Mouse (Mus musculus) cerebellum, adult 18-20 months (tissue): Measurements from ENCODE around the gene Osbpl10.

ENCODE experiments used
- DNase-seq, 2 experiments: peaks; one replicate each; pipeline ENCODE4 v3.0.0; 2021

The Osbpl10 gene

DNA sequence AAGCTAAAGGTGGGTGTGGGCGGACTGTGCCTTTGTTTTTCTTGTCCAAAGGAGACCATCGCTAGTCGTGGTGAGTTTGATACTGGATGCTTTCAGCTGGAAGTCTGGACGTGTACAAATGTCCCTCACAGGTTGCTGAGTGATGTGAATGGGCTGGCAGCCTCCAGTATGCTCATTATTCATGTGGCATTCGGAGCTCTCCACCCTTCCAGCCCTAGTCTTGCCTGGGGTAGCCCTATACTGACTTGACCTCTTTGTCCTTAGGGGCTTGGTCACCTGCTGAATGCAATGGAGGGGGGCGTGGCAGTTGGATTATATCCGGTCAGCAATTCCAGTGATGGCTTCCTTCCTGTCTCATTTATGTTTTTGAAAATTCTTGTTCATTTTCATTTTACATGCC lies 56.4 kb downstream of the Osbpl10 start:
- DNase-seq: no peak

DNA sequence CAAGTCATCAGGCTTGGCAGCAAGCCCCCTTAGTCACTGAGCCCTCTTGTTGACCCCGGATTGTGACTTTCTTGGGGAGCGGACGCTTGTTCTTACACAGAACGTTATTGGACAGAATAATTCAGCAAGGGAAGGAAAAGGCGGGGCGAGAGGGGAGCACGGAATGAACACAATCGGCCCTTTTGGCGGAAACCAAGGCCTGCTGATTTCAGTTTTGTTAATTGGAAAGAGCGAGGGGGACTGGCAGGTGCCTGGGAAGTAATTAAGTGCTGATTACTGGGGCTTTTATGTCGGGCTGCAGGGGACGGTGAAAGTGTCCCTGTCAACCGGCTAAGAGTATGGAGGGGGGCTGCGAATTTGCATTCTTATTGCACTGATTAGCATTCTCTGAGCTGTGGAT lies 59.8 kb downstream of the Osbpl10 start:
- DNase-seq: no peak

DNA sequence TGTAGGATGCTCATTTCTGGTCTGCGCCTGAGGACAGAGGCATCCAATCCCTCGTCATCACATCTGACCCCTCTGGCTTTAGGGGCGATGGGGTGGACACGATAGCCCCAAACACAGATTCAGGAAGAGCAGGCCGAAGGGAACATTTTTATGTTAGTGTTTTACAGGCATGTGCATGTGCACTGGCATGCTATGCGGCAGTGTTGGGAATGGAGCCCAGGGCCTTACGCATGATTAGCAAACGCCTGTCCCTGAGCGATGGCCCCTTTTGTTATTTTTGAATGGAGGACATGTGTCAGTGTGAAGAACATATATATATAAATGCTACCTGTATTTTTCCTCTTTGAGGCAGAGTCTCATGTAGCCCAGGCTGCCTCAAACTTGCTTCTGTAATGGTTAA lies 60.3 kb downstream of the Osbpl10 start:
- no peak for DNase-seq

- no peak for DNase-seq
These were observed 60.9 kb downstream of the Osbpl10 start for GRCm38 (mm10) chr9:115039245-115039644.

- no peak for DNase-seq
These were observed 64.2 kb downstream of the Osbpl10 start for GRCm38 (mm10) chr9:115042571-115042970.

DNA sequence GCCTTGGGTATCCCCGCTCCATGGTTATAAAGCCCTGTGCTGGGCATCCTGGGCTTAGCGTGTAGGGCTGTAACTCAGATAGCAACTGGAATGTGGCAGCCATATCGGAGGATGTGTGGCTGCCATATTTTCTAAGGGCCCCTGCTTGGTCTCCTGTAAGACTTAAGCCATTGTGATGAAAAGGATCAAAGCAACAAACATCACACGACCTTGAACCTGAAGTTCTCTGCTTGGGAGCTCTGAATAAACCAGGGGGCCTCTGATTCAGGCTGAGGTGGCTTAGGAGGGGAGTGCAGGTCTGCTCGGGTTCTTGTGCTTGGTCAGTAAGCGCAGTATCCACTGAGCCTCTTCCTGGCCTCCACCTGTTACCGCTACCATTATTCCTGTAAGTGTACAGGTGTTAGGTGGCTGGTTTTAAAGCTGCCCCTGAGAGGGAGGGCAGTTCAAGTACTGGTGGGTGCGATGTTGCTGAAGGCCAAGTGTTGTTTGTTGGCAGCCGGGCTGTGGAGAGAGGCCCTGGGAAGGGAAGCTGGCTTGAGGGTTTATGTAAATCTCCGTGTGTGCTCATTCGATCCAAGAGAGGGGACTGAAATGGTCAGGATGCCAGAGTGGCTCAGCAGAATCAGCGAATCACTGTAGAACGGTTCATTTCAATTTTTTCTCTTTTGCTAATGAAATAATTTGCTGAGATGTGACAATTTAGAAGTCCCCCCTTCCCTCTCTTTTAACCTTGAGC lies 64.8 kb downstream of the Osbpl10 start:
- DNase-seq: no peak

- DNase-seq: no peak
These were observed 65.8 kb downstream of the Osbpl10 start for GRCm38 (mm10) chr9:115043881-115044770.

DNA sequence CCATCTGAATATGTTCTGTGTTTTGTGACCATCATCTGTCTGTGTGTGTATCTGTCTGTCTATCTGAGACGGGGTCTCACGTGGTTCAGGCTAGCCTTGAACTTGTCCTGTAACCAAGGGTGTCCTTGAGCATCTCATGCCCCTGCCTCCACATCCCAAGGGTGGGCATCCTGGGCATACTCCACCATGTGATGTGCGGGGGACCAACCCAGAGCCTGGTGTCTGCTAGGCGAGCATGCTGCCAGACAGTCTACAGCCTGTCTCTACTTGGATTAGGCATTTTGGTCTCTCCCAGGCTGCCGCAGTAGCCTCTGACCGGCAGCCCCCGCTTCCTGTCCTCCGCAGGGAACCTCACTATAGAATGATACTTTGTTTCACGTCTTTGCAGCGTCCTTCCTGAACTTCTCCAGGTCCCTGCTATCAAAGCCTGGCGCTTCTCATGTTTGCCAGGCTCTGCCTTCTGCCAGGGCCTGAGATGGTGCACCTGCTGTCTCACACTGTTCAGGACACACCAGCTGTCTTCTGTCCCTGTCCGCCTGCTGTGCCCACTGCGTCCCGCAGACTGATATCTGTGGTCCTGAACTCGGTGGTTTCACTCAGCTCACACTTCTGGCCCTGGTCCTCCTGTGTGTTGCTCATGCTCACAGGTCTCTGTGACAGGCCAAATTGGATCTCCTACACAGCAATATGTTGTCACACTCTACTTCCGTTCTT lies 66.9 kb downstream of the Osbpl10 start:
- peak; percentile 35 to 45 for DNase-seq

GRCm38 (mm10) chr9:115046701-115047100 lies 68.3 kb downstream of the Osbpl10 start:
- DNase-seq: no peak

DNA sequence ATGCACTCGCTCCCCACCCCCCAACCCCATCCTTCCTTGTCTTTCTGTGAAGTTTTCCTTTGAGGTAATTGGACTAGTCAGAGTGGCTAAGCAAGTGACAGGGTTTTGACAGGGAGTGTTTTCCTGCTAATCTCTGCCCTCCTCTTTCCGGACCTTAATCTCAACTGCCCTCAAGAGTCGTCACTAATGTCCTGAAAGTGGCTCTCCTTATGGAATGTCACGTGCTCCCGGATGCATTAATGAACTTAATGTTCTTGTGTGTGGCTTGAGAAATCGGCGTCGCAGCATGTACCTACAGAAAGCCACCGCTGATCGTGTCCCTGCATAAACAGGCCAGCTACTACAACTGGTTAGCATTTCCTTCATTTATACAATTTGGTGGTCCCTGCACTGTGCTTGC lies 70.0 kb downstream of the Osbpl10 start:
- DNase-seq: no peak

- no peak for DNase-seq
These were observed 70.5 kb downstream of the Osbpl10 start for GRCm38 (mm10) chr9:115048861-115049260.

- peak in 1 of 2 experiments; percentile 22 for DNase-seq
These were observed 71.8 kb downstream of the Osbpl10 start for GRCm38 (mm10) chr9:115049981-115050720.

GRCm38 (mm10) chr9:115051976-115052375 lies 73.6 kb downstream of the Osbpl10 start:
- DNase-seq: no peak

GRCm38 (mm10) chr9:115053779-115054178 lies 75.4 kb downstream of the Osbpl10 start:
- no peak for DNase-seq

DNA sequence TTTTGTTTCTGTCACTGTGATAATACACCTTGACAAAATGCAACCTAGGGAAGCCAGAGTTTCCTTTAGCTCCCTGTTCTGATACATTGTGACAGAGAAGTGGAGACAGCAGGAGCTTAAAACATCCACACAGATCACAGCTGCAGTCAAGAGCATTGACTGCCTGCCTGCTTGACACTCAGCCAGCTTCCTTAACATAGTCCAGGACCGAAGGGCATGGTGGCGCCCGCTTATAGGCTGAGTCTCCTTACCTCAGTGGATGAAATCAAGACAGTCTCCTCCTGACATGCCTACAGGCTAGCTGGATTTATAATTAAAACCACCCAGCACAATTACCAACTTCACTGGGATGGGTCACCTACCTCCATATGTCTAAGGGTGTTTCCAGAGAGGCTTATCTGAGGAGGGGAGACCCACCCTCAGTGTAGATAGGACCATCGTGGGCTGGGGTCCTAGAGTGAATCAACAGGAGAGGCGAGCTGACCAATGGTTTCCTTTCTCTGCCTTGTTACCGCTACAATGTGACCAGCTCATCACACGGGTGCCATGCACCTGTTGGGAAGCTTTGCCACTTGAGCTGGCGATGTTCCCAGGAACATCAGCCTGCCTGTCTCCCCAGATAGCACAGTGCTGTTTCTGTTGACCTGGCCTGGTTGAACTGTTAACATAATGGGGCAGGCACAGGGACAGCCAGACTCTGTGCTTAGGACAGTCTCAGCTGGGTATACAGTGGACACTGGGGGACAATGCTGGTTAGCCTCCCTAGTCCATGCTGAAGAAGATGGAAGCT lies 76.9 kb downstream of the Osbpl10 start:
- no peak for DNase-seq

GRCm38 (mm10) chr9:115058806-115059205 lies 80.4 kb downstream of the Osbpl10 start:
- DNase-seq: peak in 1 of 2 experiments; percentile 15

DNA sequence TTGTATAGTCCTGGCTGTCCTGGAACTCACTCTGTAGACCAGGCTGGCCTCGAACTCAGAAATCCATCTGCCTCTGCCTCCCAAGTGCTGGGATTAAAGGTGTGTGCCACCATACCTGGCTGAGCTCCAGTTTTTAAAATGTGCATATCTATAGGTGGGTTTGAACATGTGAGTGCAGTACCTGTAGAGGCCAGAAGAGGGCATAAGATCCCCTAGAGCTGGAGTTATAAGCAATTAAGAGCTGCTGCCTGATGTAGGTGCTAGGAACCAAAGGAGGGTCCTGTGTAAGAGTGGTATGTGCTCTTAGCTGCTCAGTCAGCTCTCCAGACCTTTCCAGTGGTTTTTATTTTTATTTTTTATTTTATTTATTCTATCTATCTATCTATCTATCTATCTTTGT lies 86.5 kb downstream of the Osbpl10 start:
- DNase-seq: no peak

GRCm38 (mm10) chr9:115067071-115067470 lies 88.7 kb downstream of the Osbpl10 start:
- no peak for DNase-seq

DNA sequence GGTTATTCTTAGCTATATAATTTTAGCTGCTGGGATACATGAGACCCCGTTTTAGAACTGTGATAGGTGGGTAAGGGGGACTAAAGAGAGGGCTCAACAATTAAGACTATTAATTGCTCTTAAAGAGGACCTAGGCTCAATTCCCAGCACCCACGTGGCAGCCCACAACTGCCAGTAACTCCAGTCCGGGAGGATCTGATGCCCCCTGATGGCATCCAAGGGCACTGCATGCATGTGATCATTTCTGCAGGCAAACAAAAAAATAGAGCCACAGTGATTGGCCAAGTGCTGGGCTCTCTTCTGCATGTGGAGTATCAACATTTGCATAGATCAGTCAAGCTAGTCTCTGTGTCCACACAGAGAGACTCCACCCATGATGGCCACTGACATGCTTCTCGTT lies 96.8 kb downstream of the Osbpl10 start:
- no peak for DNase-seq

DNA sequence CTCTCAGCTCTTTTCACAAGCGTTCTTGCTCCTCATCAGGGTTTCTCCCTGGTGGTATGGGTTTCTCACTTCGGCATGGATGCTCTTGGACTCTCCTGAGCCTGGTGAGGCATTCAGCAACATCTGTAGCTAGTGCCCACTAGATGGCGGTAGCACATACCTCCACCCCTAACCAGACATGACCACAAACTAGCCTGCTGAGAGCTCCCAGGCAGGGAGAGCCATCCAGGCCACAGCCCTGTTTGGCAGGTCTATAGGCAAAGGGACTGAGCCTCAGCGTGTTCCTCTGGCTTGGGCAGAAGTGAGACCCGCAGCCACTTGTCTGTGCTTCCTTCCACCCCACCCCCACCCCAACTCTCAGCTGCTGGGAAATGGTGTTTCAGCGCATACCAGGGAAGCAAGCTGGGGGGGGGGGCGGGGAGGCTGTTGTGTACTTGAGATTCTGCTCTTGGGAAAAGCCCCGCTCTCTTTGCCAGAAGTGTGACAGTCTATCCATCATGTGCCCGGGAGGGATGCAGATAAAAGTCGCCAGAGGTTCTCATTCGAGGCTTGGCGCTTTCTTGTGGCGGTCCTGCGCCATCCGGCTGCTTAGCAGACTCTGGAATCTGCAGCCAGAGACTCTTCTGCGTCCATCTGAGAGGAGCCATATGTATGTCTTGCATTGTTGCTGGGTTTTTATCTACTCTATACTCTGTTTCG lies 110.1 kb downstream of the Osbpl10 start:
- peak; percentile 67 to 70 for DNase-seq

- DNase-seq: no peak
These were observed 111.3 kb downstream of the Osbpl10 start for GRCm38 (mm10) chr9:115089644-115090043.
